Mouse (Mus musculus): Measurements from ENCODE around the gene Trp53i11.

Gene Trp53i11

DNA sequence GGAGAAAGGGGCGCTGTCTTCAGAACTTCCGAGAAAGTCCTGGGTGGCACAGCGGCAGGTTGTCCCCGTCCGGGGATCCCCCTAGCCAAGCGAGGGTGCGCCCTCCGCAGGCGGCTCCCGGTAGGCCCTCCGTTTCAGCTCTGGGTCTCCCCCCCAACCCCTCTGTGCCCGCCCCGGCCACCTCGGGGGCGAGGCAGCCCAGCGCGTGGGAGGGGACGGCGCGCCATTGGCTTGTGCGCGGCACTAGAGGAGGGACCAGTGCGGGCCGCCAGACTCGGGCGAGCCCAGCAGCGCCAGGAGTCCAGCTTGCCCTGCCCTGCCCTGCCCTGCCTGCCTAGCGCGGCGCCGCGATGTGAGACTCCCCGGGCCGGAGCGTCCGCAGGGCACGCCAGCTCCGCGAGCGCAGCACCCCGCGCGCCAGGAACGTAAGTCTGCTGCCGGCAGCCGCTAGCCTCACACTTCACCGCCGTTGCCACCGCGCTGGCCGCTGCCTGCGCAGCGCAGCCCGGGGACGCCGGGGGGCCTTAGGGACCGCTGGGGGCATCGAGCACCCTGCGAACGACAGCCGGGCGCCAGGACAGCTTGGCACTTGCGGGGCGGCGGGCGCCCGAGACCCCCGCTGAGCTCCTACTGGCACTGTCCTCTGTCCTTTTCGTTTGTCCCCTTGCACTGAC is at the start of gene Trp53i11:
Gene Trp53i11 (plus strand): TSS at position 226 of the 674 bp plus-strand sequence.
- DNase-seq (ENCODE audit: low read depth, low spot score): no peak

DNA sequence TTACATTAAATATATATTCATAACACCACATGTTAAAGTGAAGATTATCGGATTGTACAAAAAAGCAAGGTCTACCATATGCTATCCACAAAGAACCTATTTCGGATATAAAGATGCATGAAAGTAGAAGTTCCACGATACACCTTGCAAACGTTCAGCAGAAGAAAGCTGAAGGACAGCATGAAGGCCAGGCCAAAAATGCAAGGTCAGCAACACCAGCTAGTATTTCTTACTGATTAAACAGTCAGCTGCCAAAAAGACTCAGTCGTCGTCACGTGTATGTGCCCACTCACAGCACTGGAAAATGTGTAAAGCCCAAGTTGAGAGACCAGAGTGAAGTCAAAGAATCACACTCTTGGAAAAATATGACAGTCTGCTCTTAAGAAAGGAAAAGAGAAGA is 47.9 kb upstream of the Trp53i11 start:
- no peak for DNase-seq (ENCODE audit: low read depth, low spot score)

DNA sequence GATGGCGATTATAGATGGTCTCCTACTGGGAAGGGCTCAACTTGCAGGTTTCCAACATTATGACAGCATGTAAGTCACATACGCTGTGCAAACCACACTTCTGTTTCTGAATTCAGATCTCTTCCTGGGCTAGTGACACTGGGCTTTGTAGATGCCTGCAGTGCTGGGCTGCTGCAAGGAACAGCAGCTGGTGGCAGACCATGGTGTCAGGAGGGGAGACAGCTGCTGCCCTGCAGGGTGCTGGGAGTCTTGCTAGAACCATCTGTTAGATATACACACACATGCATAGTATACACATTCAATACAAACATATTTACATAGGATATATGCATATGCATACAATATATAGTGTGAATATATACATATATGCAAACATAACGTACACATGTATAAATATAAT is 46.0 kb upstream of the Trp53i11 start:
- DNase-seq (ENCODE audit: low read depth, low spot score): no peak

DNA sequence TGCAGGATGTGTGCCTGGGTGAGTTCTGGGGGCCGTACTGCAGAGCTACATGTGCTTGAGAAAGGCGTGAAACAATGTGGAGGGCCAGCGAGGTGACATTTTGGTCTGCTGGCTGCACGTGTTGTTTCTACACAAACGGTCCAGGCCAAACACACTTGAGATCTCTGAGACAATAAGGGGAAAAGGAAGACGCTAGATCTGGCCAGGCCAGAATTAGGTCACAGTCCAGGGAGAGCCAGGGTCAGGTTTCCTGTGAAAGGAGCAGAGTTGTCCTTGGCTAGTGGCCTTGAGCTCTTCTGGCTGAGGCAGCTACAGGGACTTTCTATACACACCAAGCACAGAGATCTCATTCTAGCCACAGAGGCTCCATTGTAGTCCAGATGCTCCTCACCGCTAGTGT is 44.7 kb upstream of the Trp53i11 start:
- no peak for DNase-seq (ENCODE audit: low read depth, low spot score)

DNA sequence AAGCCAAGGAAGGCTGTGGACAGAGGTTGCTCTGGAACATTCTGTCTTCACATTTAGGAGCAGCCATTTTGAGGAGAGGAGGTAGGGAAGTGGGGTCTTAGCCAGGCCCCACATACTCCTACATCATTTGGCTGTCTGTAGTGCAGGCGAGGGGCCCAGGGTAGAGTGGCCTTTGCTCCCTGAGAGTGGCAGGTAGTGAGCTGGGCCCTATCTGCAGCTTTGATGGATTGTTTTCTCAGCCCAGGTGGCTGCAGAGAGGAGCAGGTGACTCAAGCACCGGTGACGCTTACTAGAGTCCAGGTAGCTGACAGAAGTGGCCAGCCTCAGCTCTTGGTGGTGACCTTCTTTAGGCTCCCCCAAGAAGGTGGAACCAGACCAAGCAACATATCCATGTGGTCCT is 43.2 kb upstream of the Trp53i11 start:
- DNase-seq (ENCODE audit: low read depth, low spot score): no peak

DNA sequence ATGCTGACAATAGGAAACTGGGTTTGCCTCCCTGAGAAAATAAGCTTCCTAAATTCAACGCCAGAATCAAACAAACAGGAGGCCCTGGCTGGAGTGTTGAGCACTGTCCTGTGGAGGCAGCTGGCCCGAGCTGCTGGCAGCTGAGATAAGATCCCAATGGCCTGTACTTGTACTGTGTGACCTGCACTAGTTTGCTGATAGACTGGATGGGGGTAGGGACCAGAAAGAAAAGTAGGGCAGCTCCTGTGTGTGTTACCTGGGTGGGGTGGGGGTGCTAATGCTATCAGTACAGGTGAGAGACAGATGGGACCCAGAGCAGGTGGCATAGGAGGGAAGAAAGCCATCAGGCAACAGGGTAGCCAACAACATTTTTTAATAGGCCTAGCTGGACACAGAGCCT is 37.3 kb upstream of the Trp53i11 start:
- no peak for DNase-seq (ENCODE audit: low read depth, low spot score)

DNA sequence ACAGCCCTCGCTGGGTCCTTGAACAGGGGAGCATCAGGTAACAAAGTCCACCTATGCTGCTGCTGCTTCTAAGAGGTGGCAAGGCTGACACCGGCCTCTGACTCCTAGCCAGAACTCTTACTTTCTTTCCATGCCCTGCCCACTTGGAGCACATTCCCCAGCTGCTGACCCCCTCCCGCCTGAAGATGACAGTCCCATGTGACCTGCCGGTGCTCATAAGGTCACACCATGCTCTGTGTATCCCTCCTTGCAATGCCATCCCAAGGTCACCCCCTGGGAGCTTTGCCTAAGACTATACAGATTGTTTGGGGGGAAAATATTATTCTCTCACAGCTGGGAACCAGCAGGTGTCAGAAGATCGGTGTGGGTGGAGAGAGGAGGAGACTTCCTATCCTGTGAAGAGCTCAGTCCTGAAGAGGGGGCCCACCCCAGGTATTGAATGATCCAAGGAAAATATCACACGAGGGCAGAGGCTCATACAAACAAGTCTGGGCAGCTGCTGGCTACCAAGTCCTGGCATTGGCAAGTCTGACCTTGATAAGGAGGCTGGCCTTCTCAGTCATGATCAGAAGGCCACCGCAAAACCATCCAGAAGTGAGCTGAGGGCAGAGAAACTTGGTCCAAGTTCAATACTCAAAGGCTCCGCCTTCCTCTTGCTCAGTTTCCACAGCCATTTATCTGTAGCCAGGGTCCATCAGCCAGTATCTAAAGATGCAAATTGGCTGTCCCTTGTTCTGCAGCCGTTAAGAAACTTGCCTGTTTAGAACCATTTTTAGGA is 36.5 kb upstream of the Trp53i11 start:
- DNase-seq (ENCODE audit: low read depth, low spot score): no peak

- DNase-seq (ENCODE audit: low read depth, low spot score): no peak
These were observed 35.2 kb upstream of the Trp53i11 start for GRCm38 (mm10) chr2:93152191-93152601.

DNA sequence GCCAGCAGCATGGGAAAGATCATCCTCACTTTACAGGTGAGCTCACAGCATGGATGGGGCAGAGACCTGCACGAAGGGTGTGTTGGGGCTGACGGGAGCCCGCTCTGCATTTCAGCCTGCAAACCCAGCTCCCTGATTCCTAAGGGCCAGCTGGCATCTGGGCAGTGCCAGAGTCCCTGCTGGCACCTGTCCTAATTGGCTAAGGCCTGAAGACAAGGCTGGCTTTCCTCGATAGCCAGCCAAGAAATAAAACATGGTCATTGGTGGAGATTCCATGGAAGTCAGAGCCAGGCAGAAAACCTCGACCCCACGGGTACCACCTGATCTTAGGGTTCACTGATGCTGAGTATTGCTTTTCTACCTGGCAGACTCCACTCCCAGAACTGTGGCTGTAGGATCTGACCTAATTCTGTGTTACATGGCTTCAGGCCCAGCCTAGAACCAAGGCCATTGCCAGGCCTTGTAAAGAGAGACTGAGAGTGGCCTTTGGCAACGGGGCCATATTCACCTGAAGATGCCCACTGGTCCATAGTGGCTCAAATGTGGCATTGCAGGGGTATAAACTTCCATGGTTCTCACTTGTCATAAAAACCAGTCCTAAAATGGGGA is 34.4 kb upstream of the Trp53i11 start:
- no peak for DNase-seq (ENCODE audit: low read depth, low spot score)

DNA sequence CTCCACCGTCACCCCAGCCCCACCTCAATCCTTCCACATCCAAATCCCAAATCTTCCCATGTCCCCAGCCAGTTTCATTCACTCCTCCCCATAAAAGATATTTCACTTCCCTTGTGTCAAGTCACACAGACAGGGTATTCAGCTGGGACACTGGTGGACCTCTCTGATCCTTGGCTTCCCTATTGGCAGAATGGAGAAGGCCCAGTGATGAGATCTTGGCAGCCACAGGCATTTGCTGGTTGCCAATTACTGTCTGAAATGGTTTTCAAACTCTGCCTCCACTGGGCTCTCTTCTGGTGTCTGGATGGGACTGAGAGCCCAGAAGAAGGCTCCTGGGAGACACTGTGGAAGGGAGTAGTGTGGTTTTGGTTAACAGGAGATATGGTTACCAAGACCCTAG is 33.5 kb upstream of the Trp53i11 start:
- DNase-seq (ENCODE audit: low read depth, low spot score): no peak

DNA sequence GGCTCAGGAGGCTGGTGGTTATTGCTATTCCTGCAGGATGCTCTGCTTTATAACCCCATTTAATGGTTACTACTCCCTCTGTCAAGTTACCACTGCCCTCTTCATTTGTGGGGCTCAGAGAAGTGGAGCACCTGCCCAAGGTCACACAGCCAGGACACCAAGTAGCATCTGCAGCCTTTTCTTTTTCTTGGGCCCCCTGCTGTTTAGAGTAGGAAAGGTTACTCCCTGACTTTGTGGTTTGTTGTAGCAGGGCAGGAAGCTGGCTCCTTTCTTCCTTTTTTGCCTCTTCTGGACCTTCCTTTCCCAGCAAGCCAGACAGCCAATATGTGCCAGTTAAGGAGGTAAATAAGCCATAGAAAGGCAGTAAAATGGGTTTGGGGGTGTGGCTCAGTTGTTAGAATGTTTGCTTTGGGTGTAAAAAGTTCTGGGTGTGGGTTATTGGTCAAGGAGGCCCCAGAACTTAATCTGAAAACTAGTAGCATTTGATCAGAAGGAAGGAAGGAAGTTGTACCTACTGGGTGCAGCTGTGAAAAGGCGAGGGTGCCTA is 32.8 kb upstream of the Trp53i11 start:
- no peak for DNase-seq (ENCODE audit: low read depth, low spot score)

GRCm38 (mm10) chr2:93160467-93161035 is 26.8 kb upstream of the Trp53i11 start:
- DNase-seq (ENCODE audit: low read depth, low spot score): no peak

- no peak for DNase-seq (ENCODE audit: low read depth, low spot score)
These were observed 25.3 kb upstream of the Trp53i11 start for GRCm38 (mm10) chr2:93161914-93162664.

DNA sequence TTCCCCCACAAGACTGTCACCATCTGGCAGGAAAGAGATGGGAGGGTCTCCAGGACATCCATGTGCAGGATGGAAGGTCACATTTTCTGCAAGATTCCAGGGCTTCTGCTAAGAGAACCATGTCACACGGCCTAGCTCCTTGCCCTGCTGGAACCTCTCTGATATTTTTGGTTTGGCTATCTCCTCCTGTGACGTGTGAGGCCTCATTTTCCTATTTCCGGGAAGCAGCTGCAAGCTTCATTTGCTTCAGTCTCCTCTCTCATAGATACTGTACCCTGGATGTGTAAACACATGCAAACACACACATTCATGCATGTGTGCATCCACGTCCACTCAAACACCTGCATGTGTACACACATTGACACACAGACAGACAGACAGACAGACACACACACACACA is 24.6 kb upstream of the Trp53i11 start:
- no peak for DNase-seq (ENCODE audit: low read depth, low spot score)

- DNase-seq (ENCODE audit: low read depth, low spot score): no peak
These were observed 24.0 kb upstream of the Trp53i11 start for GRCm38 (mm10) chr2:93163317-93163716.

- no peak for DNase-seq (ENCODE audit: low read depth, low spot score)
These were observed 23.5 kb upstream of the Trp53i11 start for GRCm38 (mm10) chr2:93163750-93164335.

DNA sequence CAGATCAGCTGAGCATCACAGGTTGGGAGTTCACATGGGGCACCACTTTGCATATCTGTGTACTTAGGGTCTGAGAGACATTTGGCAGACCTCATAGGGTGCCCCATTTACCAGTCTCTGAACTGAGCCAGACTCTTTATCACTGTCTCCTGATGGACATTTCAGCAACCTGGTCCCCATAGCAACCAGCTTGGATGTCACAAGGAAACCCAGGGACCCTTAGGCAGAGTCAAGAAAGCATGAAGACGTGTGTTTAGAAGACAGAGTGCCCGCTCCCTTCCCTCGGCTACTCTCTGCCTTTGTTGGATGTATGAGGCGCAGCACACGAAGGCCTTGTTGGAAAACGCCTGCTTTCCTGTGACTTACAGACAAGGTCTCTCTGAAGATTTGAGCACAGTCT is 21.1 kb upstream of the Trp53i11 start:
- no peak for DNase-seq (ENCODE audit: low read depth, low spot score)

- DNase-seq (ENCODE audit: low read depth, low spot score): no peak
These were observed 20.5 kb upstream of the Trp53i11 start for GRCm38 (mm10) chr2:93166734-93167406.

GRCm38 (mm10) chr2:93170156-93170844 is 17.0 kb upstream of the Trp53i11 start:
- no peak for DNase-seq (ENCODE audit: low read depth, low spot score)

- DNase-seq (ENCODE audit: low read depth, low spot score): no peak
These were observed 16.5 kb upstream of the Trp53i11 start for GRCm38 (mm10) chr2:93170845-93171200.
